Mouse (Mus musculus) frontal cortex, adult (tissue): Measurements from ENCODE around the gene Gpr83.
A peak's percentile ranks its signal among the peaks of the same experiment; 100 is the strongest.

Experiments
- ATAC-seq: cut with Nextera tagmentation; 2 replicates; pipeline ENCODE4 v1.9.2; 2017; ENCODE audit warnings: mild to moderate bottlenecking, moderate library complexity, mixed read lengths; ENCODE audit not compliant: low TSS enrichment

The Gpr83 gene

GRCm38 (mm10) chr9:14859868-14860639 is at the start of gene Gpr83:
Gpr83 (plus strand) TSS chr9:14860210.
- peak; percentile 97 for ATAC-seq

- ATAC-seq, result no peak
Measured at GRCm38 (mm10) chr9:14821396-14821795, 38.6 kb upstream of the Gpr83 start.

- ATAC-seq, result no peak
Measured at GRCm38 (mm10) chr9:14824840-14825239, 35.2 kb upstream of the Gpr83 start.

- peak; percentile 85 for ATAC-seq
Measured at GRCm38 (mm10) chr9:14827875-14828274, 32.1 kb upstream of the Gpr83 start.

GRCm38 (mm10) chr9:14832046-14832445 is 28.0 kb upstream of the Gpr83 start:
- ATAC-seq, result no peak

GRCm38 (mm10) chr9:14835335-14836075 is 24.5 kb upstream of the Gpr83 start:
- no peak for ATAC-seq

- no peak for ATAC-seq
Measured at GRCm38 (mm10) chr9:14839527-14839926, 20.5 kb upstream of the Gpr83 start.

- no peak for ATAC-seq
Measured at GRCm38 (mm10) chr9:14839970-14840369, 20.0 kb upstream of the Gpr83 start.

GRCm38 (mm10) chr9:14841878-14842761 is 17.9 kb upstream of the Gpr83 start:
- 0 out of 2 replicates have a peak, but pooled peaks have one; percentile 20 for ATAC-seq

- no peak for ATAC-seq
Measured at GRCm38 (mm10) chr9:14843311-14843857, 16.6 kb upstream of the Gpr83 start.

- no peak for ATAC-seq
Measured at GRCm38 (mm10) chr9:14843901-14844300, 16.1 kb upstream of the Gpr83 start.

GRCm38 (mm10) chr9:14846428-14846827 is 13.6 kb upstream of the Gpr83 start:
- no peak for ATAC-seq

GRCm38 (mm10) chr9:14848267-14848935 is 11.6 kb upstream of the Gpr83 start:
- ATAC-seq, result no peak

GRCm38 (mm10) chr9:14854585-14854984 is 5.4 kb upstream of the Gpr83 start:
- no peak for ATAC-seq

- no peak for ATAC-seq
Measured at GRCm38 (mm10) chr9:14856922-14857654, 2.9 kb upstream of the Gpr83 start.

- ATAC-seq, result no peak
Measured at GRCm38 (mm10) chr9:14858170-14858706, 1.8 kb upstream of the Gpr83 start.

GRCm38 (mm10) chr9:14858782-14859181 is 1.2 kb upstream of the Gpr83 start:
- ATAC-seq, result no peak

- no peak for ATAC-seq
Measured at GRCm38 (mm10) chr9:14863126-14863525, 3.1 kb downstream of the Gpr83 start.

GRCm38 (mm10) chr9:14864726-14865125 is 4.7 kb downstream of the Gpr83 start:
- ATAC-seq, result no peak

GRCm38 (mm10) chr9:14866957-14867356 is 6.9 kb downstream of the Gpr83 start:
- peak; percentile 91 for ATAC-seq
